Mouse (Mus musculus): ENCODE data around the gene Brca2. TPM values are rescaled to one million over a fixed set of nuclear protein-coding genes. Genes with fewer than 3 reads are reported as not detected.
A peak's percentile ranks its signal among the peaks of the same experiment; 100 is the strongest.

Gene Brca2
- total RNA-seq, 2 experiments from 2014 or later = 6.6 to 9.7 TPM

DNA sequence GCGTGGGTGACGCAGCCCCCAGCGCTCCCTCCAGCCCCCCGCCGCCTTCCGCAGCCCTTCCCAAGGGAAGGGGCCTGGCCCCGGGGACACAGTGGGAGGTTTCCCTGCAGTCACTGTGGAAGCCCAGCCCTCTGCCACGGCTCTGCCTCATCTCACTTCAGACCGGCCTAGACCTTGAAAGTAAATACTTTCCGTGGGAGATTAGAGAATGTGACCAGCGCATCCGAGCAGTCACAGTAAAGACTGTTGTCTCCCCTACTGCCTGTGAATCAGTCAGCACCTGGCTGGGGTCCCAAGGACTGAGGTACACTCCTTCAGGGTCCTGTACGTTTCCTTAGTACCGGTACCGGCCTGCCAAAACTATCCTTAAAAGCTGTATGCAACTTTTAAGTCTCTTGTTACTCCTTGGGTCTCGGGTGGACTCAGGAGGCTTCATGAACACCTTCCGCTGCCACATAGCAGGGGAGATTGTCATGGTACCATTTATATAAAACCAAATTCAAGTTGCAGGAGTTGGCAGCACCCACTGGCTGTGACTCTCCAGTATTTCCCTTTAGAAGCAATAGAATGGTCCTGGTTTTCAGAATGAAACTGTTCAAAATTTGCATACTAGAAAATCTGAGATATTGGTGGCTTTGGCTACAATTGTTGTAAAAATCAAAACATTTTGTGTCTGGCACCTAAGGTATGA, 72.4 kb downstream of the Brca2 start:
- no peak for DNase-seq (ENCODE audit: low spot score in 2 of 2)
- Histone ChIP-seq H3K4me3 (peak overlapping the region; percentile 83), H3K27ac (peak overlapping the region; percentile 97)
- no peak for TF ChIP-seq CTCF (conservative IDR thresholded peaks at IDR 0.05)

DNA sequence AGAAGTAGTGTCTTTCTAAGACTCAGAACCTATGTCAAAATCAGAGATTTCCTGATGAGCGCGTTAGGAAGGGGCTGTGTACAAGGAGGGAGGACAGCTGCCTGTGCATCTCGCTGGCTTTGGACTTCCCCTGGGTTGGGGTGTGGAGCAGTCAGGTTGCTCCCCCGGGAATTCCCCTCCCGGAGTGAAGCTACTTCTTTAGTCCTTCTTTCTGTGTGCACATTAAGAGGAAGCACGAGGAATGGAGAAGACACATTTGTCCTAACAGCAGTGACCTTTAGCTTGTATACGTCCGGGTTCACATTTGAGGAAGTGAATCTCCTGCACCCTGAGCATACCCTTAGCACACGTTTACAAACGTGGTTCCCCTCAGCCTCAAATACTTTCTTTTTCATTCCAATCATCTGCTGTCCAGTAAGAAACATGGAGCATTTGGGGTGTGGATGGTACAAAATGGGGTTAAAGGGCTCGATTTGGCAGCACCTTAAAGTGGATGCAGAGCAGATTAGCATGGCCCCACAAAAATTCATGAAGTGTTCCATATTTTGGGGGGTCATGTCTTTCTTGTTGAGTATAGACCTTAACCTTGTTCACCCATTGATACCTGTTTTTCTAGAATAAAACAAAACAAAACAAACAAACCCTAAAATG, 73.1 kb downstream of the Brca2 start:
- Histone ChIP-seq H3K27ac (no peak overlapping the region), H3K4me3 (no peak overlapping the region)
- no peak for DNase-seq (ENCODE audit: low spot score in 2 of 2)
- no peak for TF ChIP-seq CTCF (conservative IDR thresholded peaks at IDR 0.05)

DNA sequence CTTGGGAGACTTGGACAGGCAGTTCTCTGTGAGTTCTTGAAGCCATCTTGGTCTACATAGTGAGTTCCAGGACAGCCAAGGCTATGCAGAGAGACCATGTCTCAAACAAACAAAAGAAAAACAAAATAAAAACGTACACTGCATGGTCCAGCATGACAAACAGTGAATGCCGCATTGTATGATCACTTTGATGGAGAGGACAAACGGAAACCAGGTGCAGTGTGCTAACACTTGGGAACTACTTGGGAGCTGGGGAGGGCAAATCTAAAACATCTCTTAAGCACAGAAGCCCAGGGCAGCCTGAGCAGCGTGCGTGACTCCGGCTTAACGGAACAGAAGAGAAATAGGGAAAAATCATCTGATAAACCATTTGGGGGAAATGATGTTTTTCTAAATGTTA, 74.7 kb downstream of the Brca2 start, which contains the start of gene N4bp2l1:
TSS of gene N4bp2l1 (minus strand) at position 101 of the 400 bp plus-strand sequence.
- no peak for TF ChIP-seq CTCF (conservative IDR thresholded peaks at IDR 0.05)
- no peak within 1 kb of the TSS for H3K4me3 ChIP-seq
- H3K27ac ChIP-seq = no peak within 1 kb of the TSS
- no peak for DNase-seq (ENCODE audit: low spot score in 2 of 2)

DNA sequence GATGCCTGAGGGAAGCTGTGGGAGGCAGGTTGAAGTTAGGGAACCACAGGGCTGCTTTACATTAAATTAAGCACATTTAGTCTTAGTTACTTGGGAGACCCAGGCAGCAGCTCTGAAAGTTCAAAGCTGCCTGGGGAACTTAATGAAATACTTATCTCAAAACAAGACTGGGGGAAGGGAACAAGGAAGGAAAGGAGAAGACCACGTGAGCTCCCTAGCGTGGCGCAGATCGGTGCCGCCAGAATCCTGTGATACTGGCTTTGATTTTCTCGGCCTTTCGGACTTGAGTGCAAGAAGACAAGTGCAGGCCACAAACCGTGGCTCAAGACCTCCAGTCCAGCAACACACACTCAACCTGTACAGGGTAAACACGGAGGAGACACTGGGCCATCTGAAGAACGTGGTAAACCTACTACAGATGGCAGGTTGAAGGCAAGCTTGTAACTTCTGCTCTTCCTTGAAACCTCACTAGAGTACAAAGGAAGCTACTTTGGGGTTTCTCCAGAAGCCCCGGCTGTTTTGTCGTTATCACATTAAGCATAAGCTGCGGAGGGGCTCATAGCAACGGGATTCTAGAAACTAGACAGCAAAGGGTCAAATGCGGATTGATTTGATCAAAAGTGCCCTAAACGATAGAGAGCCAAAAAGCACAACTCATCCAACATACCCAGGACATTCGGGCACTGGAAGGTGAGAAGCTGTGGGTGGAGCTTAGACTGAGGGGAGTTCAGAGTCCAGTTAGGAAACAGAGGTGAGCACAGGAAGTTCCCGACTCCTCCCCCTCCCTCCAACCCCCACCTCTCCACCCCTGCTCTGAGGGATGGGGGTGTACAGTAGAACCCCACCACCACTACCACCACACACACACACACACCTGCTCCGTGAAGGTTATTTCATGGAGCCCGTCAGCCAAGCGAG, 76.0 kb downstream of the Brca2 start:
- Histone ChIP-seq H3K27ac (no peak overlapping the region), H3K4me3 (no peak overlapping the region)
- no peak for DNase-seq (ENCODE audit: low spot score in 2 of 2)
- TF ChIP-seq CTCF (conservative IDR thresholded peaks at IDR 0.05) = no peak

DNA sequence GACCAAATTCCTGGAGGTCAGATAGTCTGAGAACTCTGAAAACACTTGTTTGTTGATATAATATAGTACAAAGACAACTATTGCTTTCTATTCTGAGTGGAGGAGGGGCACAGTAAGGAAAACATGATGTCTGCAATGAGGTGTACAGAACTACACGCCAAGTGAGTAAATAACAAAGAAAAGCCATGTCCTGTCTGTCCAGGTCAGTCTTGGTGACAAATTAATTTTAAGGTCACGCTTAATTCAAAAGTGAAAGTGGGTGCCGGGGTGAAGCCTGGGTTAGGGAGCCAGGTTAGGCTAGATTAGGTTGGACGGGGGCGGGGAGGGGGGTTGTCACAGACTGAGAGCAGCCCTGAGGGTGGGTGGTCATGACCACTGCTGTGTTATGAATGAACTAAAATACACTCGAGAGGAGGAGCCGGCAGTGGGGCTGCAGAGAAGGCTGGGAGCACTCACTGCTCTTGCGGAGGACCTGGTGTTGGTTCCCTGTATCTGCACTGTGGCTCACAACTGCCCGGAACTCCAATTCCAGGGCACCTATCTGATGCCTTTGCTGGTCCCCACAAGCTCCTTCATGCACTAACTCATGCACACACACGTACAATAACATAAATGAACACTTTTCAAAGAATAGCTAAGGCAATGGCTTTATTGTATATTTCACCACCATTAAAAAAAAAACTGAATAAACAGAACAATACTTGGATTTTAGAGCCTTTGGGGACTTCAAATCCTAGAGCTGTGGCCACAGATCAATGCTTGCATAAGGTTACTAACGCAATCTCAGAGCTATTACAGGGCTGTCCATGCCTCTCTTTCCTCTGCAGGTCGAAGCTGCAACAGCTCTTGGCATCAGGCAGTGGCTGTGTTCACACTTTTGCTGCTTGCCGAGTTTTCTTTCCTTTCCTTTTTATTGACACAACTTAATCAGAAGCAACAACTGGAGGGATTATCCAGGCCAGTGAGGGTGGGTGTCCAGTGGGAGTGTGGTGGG, 77.2 kb downstream of the Brca2 start:
- DNase-seq (ENCODE audit: low spot score in 2 of 2) = no peak
- TF ChIP-seq CTCF (conservative IDR thresholded peaks at IDR 0.05) = no peak
- no peak overlapping the region for H3K27ac ChIP-seq
- no peak overlapping the region for H3K4me3 ChIP-seq

DNA sequence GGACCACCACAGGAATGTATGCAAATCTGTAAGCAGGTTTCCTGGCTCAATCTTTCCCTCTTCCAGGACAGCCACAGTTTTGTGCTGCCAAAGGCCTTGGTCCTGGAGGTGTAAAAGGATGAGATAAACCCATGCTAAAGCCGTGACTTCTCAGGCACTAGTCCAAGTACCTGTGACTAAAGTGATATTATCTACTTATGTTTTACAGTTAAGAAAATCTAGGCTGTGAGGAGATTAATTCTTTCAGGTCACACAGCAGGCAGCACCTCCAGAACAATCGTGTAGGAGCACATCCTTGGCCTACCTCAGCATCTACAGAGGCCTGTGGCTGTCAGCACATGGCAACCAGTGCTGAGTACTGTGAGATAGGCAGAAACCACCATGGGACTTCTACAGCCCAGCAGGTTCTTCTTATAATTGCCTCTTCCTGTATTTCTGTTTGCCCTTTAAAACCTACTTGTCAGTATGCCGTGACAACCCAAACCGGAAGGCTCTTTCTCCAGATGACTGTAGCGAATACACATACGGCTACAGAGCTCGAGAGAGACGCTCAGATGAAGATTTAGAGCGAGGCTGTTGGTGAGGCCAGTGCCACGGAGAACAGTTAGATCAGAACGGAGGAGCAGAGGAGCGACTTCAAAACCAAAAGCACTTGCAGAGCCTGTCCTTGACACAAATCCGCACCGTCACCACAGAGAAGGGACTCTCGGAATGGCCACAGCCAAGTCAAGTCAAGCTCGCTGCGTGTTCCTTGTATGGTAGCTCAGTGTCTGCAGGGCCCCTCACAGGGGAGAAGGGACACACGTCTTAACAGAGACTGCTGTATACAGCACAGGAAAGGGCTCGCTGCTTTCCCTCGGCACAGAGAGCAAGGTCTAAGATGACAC, 78.4 kb downstream of the Brca2 start:
- H3K27ac ChIP-seq = peak overlapping the region; percentile 90
- H3K4me3 ChIP-seq = no peak overlapping the region; the same call in 1 of the 2 replicates
- no peak for TF ChIP-seq CTCF (conservative IDR thresholded peaks at IDR 0.05)
- no peak for DNase-seq (ENCODE audit: low spot score in 2 of 2)

DNA sequence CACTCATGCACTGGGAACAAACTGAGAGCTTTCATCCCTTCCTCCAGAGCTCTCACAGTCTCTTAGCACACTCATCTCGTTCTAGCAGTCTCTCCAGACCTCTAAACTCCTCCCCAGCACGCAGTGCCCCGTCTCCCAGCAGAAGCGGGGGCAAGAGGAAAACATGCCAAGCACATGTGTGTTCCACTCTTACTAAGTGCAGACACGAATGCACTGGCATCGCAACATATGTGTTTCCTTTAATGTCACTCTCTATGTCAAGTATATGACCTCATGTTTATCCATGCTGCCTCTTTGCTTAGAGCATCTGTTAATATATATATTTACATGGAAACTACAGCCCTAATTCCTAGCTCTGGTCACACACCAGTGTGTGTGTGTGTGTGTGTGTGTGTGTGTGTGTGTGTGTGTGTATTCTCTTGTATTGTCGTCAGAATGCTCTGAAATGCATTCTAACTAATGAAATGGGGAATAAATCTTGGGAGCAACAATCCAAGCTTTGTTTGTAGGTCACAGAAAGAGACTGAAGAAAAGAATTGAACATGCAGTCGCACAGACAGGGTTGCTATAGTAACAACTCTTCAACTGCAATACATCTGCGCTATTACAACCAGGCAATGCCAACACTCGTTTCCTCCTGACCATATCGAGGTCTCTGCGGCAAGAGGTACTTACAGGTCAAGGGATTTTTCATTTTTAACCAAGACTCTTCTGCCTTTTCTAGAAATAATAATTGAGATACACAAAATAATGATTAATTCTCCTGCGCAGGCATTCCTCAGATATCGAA, 79.2 kb downstream of the Brca2 start:
- DNase-seq (ENCODE audit: low spot score in 2 of 2) = peak in 1 of 2 experiments; percentile 55
- peak overlapping the region; percentile 90 for H3K27ac ChIP-seq
- no peak for TF ChIP-seq CTCF (conservative IDR thresholded peaks at IDR 0.05)
- H3K4me3 ChIP-seq = no peak overlapping the region

DNA sequence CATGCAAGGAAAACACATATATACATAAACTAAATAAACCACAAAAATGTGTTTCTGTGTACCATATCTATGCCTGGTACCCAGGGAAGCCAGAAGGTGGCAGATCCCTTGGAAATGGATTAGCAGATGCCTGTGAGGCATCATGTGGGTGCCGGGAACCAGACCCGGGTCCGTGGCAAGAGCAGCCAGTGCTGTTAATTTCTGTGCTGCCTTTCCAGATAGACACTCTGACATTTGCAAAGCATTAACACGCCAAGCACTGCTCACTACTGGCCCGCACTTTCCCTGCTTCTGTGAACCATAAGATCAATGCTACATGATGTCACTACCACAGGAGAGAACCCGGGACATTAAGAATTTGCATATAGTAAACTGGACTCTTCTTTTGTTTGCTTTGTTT, 83.7 kb downstream of the Brca2 start:
- H3K4me3 ChIP-seq = no peak overlapping the region
- no peak overlapping the region for H3K27ac ChIP-seq
- no peak for TF ChIP-seq CTCF (conservative IDR thresholded peaks at IDR 0.05)
- DNase-seq (ENCODE audit: low spot score in 2 of 2) = no peak

DNA sequence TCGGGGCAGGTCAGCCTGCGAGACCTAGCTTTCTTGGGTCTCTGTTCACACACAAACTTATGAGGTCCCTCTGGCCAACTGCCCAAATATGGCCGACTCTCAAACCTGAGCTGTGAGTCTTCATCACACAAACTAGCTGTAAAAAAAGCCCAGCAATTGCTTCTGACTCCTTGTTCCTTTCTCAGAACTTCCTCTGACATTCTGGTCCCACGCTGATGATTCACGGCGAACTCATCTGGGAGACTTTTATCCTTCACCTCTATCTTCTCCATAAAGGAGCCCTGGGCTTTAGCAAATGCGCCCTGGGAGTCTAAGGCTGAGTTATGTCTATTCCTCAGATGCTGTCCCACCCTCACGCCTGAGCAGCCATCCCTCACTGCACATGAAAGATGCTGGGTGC, 85.2 kb downstream of the Brca2 start:
- Histone ChIP-seq H3K4me3 (no peak overlapping the region), H3K27ac (no peak overlapping the region)
- no peak for DNase-seq (ENCODE audit: low spot score in 2 of 2)
- TF ChIP-seq CTCF (conservative IDR thresholded peaks at IDR 0.05) = no peak

DNA sequence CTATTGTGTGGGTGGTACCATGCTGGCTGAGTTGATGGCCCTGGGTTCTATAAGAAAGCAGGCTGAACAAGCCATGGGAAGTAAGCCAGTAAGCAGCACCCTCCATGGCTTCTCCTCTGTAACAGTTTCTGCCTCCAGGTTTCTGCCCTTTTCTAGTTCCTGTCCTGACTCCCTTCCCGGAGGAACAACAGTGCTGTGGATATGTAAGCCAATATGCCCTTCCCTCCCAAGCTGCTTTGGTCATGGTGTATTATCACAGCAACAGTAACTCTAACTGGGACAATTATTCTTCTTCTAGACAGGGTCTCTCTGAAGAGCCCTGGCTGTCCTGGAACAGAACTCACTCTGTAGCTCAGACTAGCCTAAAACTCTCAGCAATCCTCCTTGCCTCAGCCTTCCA, 88.7 kb downstream of the Brca2 start:
- no peak for TF ChIP-seq CTCF (conservative IDR thresholded peaks at IDR 0.05)
- Histone ChIP-seq H3K27ac (no peak overlapping the region), H3K4me3 (no peak overlapping the region)
- no peak for DNase-seq (ENCODE audit: low spot score in 2 of 2)

Data from layer of hippocampus, adult 2 months (tissue).